Mouse (Mus musculus): ENCODE results near the gene Itga4.

- TF ChIP-seq CTCF (conservative IDR thresholded peaks at IDR 0.05; ENCODE audit: insufficient read depth, insufficient read length, low read depth, low read length) (no peak), POLR2A (IDR thresholded peaks at IDR 0.05; ENCODE audit: low read depth, low read length) (no peak)
Observed at GRCm38 (mm10) chr2:79271838-79272237, 16.6 kb downstream of the Itga4 start.

Data from kidney, adult 2 months (tissue).